Mouse (Mus musculus) CH12.LX (cell line): ENCODE results near the gene Pigyl. TPM values are rescaled to one million over a fixed set of nuclear protein-coding genes. Genes with fewer than 3 reads are reported as not detected.

ENCODE experiments used
- DNase-seq: peaks from one replicate; pipeline ENCODE4 v3.0.0-alpha.2; 2013; ENCODE audit errors: extremely low read depth
- H3K27ac ChIP-seq: 2 replicates; pipeline ENCODE4 v1.5.1; 2012; ENCODE audit warnings: low read depth, mild to moderate bottlenecking, control low read depth, moderate library complexity; ENCODE audit not compliant: insufficient read depth
- H3K27me3 ChIP-seq: replicated peaks from 2 replicates; pipeline ENCODE3; 2012; ENCODE audit warnings: inconsistent platforms
- H3K36me3 ChIP-seq, 2 experiments: replicated peaks in 1 of 2; 2 replicates each; pipeline versions ENCODE3 to v1.6.1; 2012; ENCODE audit warnings: inconsistent platforms in 1 of 2, low read length in 1 of 2, mild to moderate bottlenecking in 1 of 2, mixed read lengths in 1 of 2, moderate library complexity in 1 of 2; ENCODE audit not compliant: control insufficient read depth in 1 of 2, insufficient read depth in 1 of 2
- H3K4me1 ChIP-seq, 2 experiments: 2 replicates each; pipeline ENCODE4 v1.6.1; 2012; ENCODE audit warnings: inconsistent platforms in 1 of 2, moderate library complexity in 1 of 2; ENCODE audit not compliant: insufficient read depth in 2 of 2, control insufficient read depth in 1 of 2
- H3K4me2 ChIP-seq: 2 replicates; pipeline ENCODE4 v1.6.1; 2012; ENCODE audit warnings: low read depth, mild to moderate bottlenecking, control low read depth; ENCODE audit not compliant: poor library complexity, insufficient read depth, severe bottlenecking
- H3K4me3 ChIP-seq, 3 experiments: fragments of 150-350 bp in 1 of 3; sonication (generic) in 1 of 3; replicated peaks in 1 of 3; 2 replicates each; pipeline versions ENCODE3 to v1.5.1; 2011 to 2012; ENCODE audit warnings: low read depth in 2 of 3, low read length in 2 of 3, mild to moderate bottlenecking in 2 of 3, moderate library complexity in 2 of 3, control low read depth in 1 of 3, improper control_type of control experiment in 1 of 3, inconsistent platforms in 1 of 3, mixed read lengths in 1 of 3; ENCODE audit not compliant: poor library complexity in 1 of 3
- H3K79me2 ChIP-seq: replicated peaks from 2 replicates; pipeline ENCODE4 v1.6.1; 2012; ENCODE audit warnings: mild to moderate bottlenecking, moderate library complexity; ENCODE audit not compliant: control insufficient read depth, poor library complexity, insufficient read depth, severe bottlenecking; ENCODE audit errors: extremely low read depth
- H3K9ac ChIP-seq: 2 replicates; pipeline ENCODE4 v1.6.1; 2012; ENCODE audit warnings: low read depth, mild to moderate bottlenecking, control low read depth, moderate library complexity; ENCODE audit not compliant: insufficient read depth
- H3K9me3 ChIP-seq: replicated peaks from 2 replicates; pipeline ENCODE3; 2012; ENCODE audit warnings: low read length, inconsistent platforms, mixed read lengths
- CHD2 ChIP-seq: IDR thresholded peaks from 2 replicates; pipeline ENCODE4 v1.6.1; 2011; ENCODE audit warnings: low read length, improper control_type of control experiment
- E2F4 ChIP-seq: IDR thresholded peaks from 2 replicates; pipeline ENCODE4 v1.6.1; 2011; ENCODE audit warnings: low read depth, low read length, improper control_type of control experiment; ENCODE audit not compliant: insufficient replicate concordance
- GABPA ChIP-seq: IDR thresholded peaks from 2 replicates; pipeline ENCODE4 v1.6.1; 2012; ENCODE audit warnings: low read depth, low read length, improper control_type of control experiment, inconsistent platforms; ENCODE audit not compliant: insufficient replicate concordance
- IRF4 ChIP-seq: IDR thresholded peaks from 2 replicates; pipeline ENCODE4 v1.6.1; 2014; ENCODE audit warnings: low read depth, mild to moderate bottlenecking, inconsistent platforms, low read length, improper control_type of control experiment
- KAT2A ChIP-seq: IDR thresholded peaks from 2 replicates; pipeline ENCODE4 v1.6.1; 2012; ENCODE audit warnings: low read length, improper control_type of control experiment, inconsistent platforms; ENCODE audit not compliant: insufficient replicate concordance
- MAFK ChIP-seq: IDR thresholded peaks from 2 replicates; pipeline ENCODE4 v1.6.1; 2011; ENCODE audit warnings: low read length, improper control_type of control experiment; ENCODE audit not compliant: insufficient replicate concordance
- MAX ChIP-seq: IDR thresholded peaks from 2 replicates; pipeline ENCODE4 v1.6.1; 2011; ENCODE audit warnings: low read length, improper control_type of control experiment
- MXI1 ChIP-seq: IDR thresholded peaks from 2 replicates; pipeline ENCODE4 v1.6.1; 2011; ENCODE audit warnings: mild to moderate bottlenecking, low read depth, low read length, improper control_type of control experiment
- NELFE ChIP-seq: IDR thresholded peaks from 2 replicates; pipeline ENCODE4 v1.6.1; 2011; ENCODE audit warnings: low read depth, low read length, improper control_type of control experiment
- POLR2A ChIP-seq: IDR thresholded peaks from 2 replicates; pipeline ENCODE4 v1.6.1; 2011; ENCODE audit warnings: low read depth, mild to moderate bottlenecking, improper control_type of control experiment, low read length
- POLR2AphosphoS2 ChIP-seq: IDR thresholded peaks from 2 replicates; pipeline ENCODE4 v1.6.1; 2011; ENCODE audit warnings: low read depth, low read length, improper control_type of control experiment
- SMC3 ChIP-seq: IDR thresholded peaks from 2 replicates; pipeline ENCODE4 v1.6.1; 2011; ENCODE audit warnings: low read depth, low read length, improper control_type of control experiment
- USF2 ChIP-seq: conservative IDR thresholded peaks from 2 replicates; pipeline ENCODE4 v1.6.1; 2011; ENCODE audit warnings: low read depth, low read length, improper control_type of control experiment
- ZKSCAN1 ChIP-seq: IDR thresholded peaks from 2 replicates; pipeline ENCODE4 v1.6.1; 2012; ENCODE audit warnings: low read depth, inconsistent platforms, low read length, improper control_type of control experiment, borderline replicate concordance
- ZMIZ1 ChIP-seq: IDR thresholded peaks from 2 replicates; pipeline ENCODE4 v1.6.1; 2012; ENCODE audit warnings: low read depth, mild to moderate bottlenecking, inconsistent platforms, low read length, improper control_type of control experiment
- ZNF384 ChIP-seq: IDR thresholded peaks from 2 replicates; pipeline ENCODE4 v1.6.1; 2012; ENCODE audit warnings: low read depth, low read length, improper control_type of control experiment, inconsistent platforms
- dilution Hi-C: fragments of 300-500 bp; cut with MboI; formaldehyde crosslinking; loops from 2 replicates; pipeline ENCODE4 v1.14.3; 2020; ENCODE audit warnings: low sequenced_read_pairs; ENCODE audit not compliant: extremely low pct_unique_long_range_greater_than_20kb, extremely low pct_ligation_motif_present
- in situ Hi-C: fragments of 300-500 bp; cut with MboI; formaldehyde crosslinking; loops from 3 replicates; pipeline ENCODE4 v1.14.3; 2019; ENCODE audit warnings: low sequenced_read_pairs, low pct_ligation_motif_present, low pct_unique_long_range_greater_than_20kb, mixed read lengths
- polyA plus RNA-seq: library from polyadenylated mRNA; unstranded; fragments of >175 nt; gene quantifications from 2 replicates; pipeline ENCODE4 v1.2.1, GENCODE M21; 2012; ENCODE audit warnings: low read depth; ENCODE audit not compliant: insufficient read length
- total RNA-seq, 2 experiments: library from RNA; depleted of rRNA; stranded (reverse); fragments of 300-350 nt in 1 of 2; fragments of >200 nt in 1 of 2; gene quantifications; 2 replicates each; pipeline ENCODE4 v1.2.3; 2012 to 2014

Pigyl gene
- total and polyA plus RNA-seq, 3 experiments, result 5.0 to 24.9 (median 22.8) TPM

DNA sequence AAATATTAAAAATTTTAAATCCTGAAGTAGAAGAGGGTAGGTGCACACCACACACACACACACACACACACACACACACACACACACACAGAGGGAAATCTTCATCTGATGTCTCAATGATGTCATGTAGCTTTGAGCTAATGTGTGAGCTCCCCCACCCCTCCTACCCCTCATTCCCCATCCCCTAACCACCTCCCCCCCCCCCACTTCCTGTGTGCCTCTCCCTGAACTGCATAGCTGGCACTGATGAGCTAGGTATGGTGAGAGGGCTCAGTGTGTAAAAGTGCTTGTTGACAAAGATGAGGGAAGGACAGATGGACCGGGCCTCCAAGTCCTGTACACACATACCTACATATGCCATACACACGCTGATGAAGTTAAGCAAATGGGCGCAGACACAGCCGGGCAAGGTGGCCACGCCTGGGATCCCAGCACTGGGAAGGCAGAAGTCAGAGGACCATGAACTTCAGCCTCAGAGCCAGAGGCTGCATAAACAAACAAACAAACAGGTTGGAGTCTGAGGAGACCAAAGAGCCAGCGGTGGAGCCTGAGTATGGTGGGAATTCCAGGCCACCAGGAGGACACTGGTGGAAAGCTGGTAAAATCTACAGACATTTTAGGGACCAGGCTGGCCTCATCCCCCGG, 22.3 kb upstream of the Pigyl start:
- DNase-seq, result no peak
- H3K9ac ChIP-seq, result no peak overlapping the region
- no peaks in the 10 kb centered on the region for H3K36me3 ChIP-seq
- H3K4me3 ChIP-seq, result no peak overlapping the region
- peaks cover 3% of the 10 kb centered on the region for H3K27me3 ChIP-seq
- TF ChIP-seq KAT2A, result no peak
- TF ChIP-seq CHD2, result no peak
- no peak for TF ChIP-seq MAFK
- TF ChIP-seq MXI1, result no peak
- TF ChIP-seq MAX, result no peak
- TF ChIP-seq SMC3, result no peak
- TF ChIP-seq E2F4, result no peak
- TF ChIP-seq POLR2A, result no peak
- TF ChIP-seq ZMIZ1, result no peak
- no peak for TF ChIP-seq IRF4
- no peak overlapping the region for H3K27ac ChIP-seq
- no peak overlapping the region for H3K4me2 ChIP-seq
- peaks cover 2 to 3% of the 10 kb centered on the region in 2 experiments; a peak in 2 of 4 replicates for H3K4me1 ChIP-seq
- H3K9me3 ChIP-seq, result peaks cover 4% of the 10 kb centered on the region
- in situ Hi-C loops (no loop called here), dilution Hi-C loops (no loop called here)
- no peaks in the 10 kb centered on the region for H3K79me2 ChIP-seq

DNA sequence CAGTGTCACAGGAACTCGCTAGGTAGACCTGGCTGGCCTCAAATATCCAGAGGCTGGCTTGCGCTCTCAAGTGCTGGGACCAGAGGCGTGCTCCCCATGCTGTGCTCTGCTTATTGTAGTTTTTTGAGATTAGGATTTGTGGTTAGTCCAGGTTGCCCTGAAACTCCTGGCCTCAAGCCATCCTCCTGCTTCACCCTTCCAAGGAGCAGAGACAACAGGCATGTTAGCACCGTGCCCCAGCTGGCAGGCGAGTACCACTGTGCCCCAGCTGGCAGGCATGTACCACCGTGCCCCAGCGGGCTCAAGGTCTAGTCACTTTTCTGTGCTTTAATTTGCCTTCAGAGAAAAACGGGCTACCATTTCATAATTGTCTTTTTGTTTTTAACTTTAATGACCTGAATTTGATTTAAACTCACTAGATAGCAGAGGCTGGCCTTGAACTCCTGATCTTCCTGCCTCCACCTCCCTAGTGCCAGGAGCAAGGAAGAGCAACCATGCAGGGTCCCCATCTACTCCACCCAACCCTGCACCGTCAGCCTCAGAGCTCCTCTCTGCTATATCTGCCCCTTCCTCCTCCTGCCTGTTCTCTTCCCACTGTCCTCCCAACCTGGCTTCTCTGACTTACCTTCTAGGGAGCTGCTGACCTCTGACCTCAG, 21.5 kb upstream of the Pigyl start:
- in situ Hi-C loops (no loop called here), dilution Hi-C loops (no loop called here)
- Histone ChIP-seq H3K9ac (no peak overlapping the region), H3K4me3 (no peak overlapping the region), H3K27me3 (no peaks in the 10 kb centered on the region), H3K9me3 (peaks cover 9% of the 10 kb centered on the region), H3K79me2 (no peaks in the 10 kb centered on the region), H3K4me2 (no peak overlapping the region), H3K27ac (no peak overlapping the region), H3K4me1 (peaks cover 2 to 3% of the 10 kb centered on the region in 2 experiments; a peak in 2 of 4 replicates), H3K36me3 (no peaks in the 10 kb centered on the region)
- TF ChIP-seq NELFE (no peak), POLR2AphosphoS2 (no peak), USF2 (no peak), ZKSCAN1 (no peak), ZNF384 (no peak), E2F4 (no peak), MXI1 (no peak), GABPA (no peak)
- DNase-seq, result no peak
